Mouse (Mus musculus): ENCODE results near the gene Cabp4. TPM values are rescaled to one million over a fixed set of nuclear protein-coding genes. Genes with fewer than 3 reads are reported as not detected.

The Cabp4 gene
- polyA plus RNA-seq, 1 experiment = 0.53 TPM

DNA sequence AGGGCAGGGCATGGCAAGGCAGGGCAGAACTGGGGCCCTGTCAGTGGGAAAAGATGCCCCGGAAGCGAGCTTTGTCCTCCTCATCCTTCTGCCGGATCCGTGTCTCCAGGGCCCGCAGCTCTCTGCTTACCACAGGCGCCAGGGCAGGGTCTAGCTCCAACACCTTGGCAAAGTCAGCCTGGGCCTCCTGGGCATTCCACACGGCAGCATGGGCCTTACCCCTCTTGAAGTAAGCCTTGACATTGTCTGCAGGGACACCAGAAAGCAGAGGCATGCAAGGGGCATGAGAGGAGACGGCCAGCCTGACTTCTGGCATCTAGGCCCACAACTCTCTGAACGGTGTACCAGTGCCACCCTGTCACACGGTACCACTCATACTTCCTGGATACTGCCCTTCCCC is 29.3 kb downstream of the Cabp4 start:
- H3K36me3 ChIP-seq (ENCODE audit: control insufficient read depth, insufficient read depth, low read length) = peaks cover 32% of the 10 kb centered on the region
- H3K4me1 ChIP-seq (replicated peaks; ENCODE audit: control insufficient read depth, insufficient read depth, low read length) = peaks cover 46% of the 10 kb centered on the region
- H3K27me3 ChIP-seq (ENCODE audit: control insufficient read depth, insufficient read depth, low read length) = no peaks in the 10 kb centered on the region
- H3K4me3 ChIP-seq (ENCODE audit: control insufficient read depth, insufficient read depth, low read length) = no peak overlapping the region
- no peak for DNase-seq
- peak overlapping the region; percentile 71; the same call in 1 of the 2 replicates for H3K27ac ChIP-seq (ENCODE audit: control insufficient read depth, insufficient read depth, low read length)
- TF ChIP-seq CTCF (IDR thresholded peaks at IDR 0.05; ENCODE audit: borderline replicate concordance, control insufficient read depth, extremely low read depth, insufficient read depth, low read length, poor library complexity) (no peak), POLR2A (IDR thresholded peaks at IDR 0.05; ENCODE audit: control insufficient read depth, extremely low read depth, insufficient read depth, low read length, poor library complexity) (no peak)
- WGBS = 89% methylated on average over 10 of the region's 10 CpGs

- Histone ChIP-seq H3K27me3 (ENCODE audit: control insufficient read depth, insufficient read depth, low read length) (no peaks in the 10 kb centered on the region), H3K36me3 (ENCODE audit: control insufficient read depth, insufficient read depth, low read length) (peaks cover 32% of the 10 kb centered on the region), H3K4me1 (replicated peaks; ENCODE audit: control insufficient read depth, insufficient read depth, low read length) (peaks cover 40% of the 10 kb centered on the region), H3K4me3 (ENCODE audit: control insufficient read depth, insufficient read depth, low read length) (0 out of 2 replicates have a peak overlapping the region, but pooled peaks have one; percentile 0), H3K27ac (ENCODE audit: control insufficient read depth, insufficient read depth, low read length) (peak overlapping the region; percentile 71)
- TF ChIP-seq POLR2A (IDR thresholded peaks at IDR 0.05; ENCODE audit: control insufficient read depth, extremely low read depth, insufficient read depth, low read length, poor library complexity) (no peak), CTCF (IDR thresholded peaks at IDR 0.05; ENCODE audit: borderline replicate concordance, control insufficient read depth, extremely low read depth, insufficient read depth, low read length, poor library complexity) (0 out of 2 replicates have a peak, but pooled peaks have one; percentile 27)
- 3% methylated on average over 5 of the region's 5 CpGs for WGBS
- peak; percentile 35 for DNase-seq
Measured at GRCm38 (mm10) chr19:4113806-4114230, 30.0 kb downstream of the Cabp4 start.

GRCm38 (mm10) chr19:4113186-4113805 is 30.5 kb downstream of the Cabp4 start:
- H3K4me3 ChIP-seq (ENCODE audit: control insufficient read depth, insufficient read depth, low read length) = 0 out of 2 replicates have a peak overlapping the region, but pooled peaks have one; percentile 0
- DNase-seq = no peak
- peaks cover 32% of the 10 kb centered on the region for H3K36me3 ChIP-seq (ENCODE audit: control insufficient read depth, insufficient read depth, low read length)
- WGBS = 25% methylated on average over 13 of the region's 13 CpGs
- H3K4me1 ChIP-seq (replicated peaks; ENCODE audit: control insufficient read depth, insufficient read depth, low read length) = peaks cover 38% of the 10 kb centered on the region
- H3K27me3 ChIP-seq (ENCODE audit: control insufficient read depth, insufficient read depth, low read length) = no peaks in the 10 kb centered on the region
- H3K27ac ChIP-seq (ENCODE audit: control insufficient read depth, insufficient read depth, low read length) = peak overlapping the region; percentile 71
- TF ChIP-seq CTCF (IDR thresholded peaks at IDR 0.05; ENCODE audit: borderline replicate concordance, control insufficient read depth, extremely low read depth, insufficient read depth, low read length, poor library complexity) (no peak), POLR2A (IDR thresholded peaks at IDR 0.05; ENCODE audit: control insufficient read depth, extremely low read depth, insufficient read depth, low read length, poor library complexity) (no peak)

DNA sequence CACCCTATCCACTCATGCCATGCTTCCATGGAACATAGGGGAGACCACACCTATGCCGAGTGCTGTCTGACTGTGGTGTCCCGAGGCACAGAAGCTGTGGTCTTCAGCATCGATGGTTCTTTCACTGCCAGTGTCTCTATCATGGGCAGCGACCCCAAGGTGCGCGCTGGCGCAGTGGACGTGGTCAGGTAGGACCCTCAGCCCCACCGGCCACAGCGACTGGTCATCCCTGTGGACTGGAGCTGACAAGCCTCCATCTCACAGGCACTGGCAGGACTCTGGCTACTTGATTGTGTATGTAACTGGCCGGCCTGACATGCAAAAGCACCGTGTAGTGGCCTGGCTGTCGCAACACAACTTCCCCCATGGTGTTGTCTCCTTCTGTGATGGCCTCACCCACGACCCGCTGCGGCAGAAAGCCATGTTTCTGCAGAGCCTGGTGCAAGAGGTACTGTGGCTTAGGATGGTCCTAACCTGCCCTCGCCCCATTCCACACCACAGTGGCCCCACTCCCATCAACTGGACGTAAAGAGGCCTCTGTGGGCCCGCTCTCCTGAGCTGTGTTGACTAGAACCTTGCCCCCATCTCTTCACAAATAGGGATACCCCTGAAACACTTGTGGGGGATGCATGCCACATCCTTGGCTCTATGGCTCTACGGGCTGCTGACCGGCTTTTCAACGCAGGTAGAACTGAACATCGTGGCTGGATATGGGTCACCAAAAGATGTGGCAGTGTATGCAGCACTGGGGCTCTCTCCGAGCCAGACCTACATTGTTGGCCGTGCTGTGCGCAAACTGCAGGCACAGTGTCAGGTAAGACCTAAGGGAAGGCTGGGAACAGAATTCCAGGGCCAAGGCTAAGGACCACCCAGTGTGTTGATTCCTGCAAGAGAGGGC is 31.5 kb downstream of the Cabp4 start:
- DNase-seq = no peak
- no peaks in the 10 kb centered on the region for H3K27me3 ChIP-seq (ENCODE audit: control insufficient read depth, insufficient read depth, low read length)
- peaks cover 33% of the 10 kb centered on the region for H3K4me1 ChIP-seq (replicated peaks; ENCODE audit: control insufficient read depth, insufficient read depth, low read length)
- no peak for TF ChIP-seq CTCF (IDR thresholded peaks at IDR 0.05; ENCODE audit: borderline replicate concordance, control insufficient read depth, extremely low read depth, insufficient read depth, low read length, poor library complexity)
- no peak for TF ChIP-seq POLR2A (IDR thresholded peaks at IDR 0.05; ENCODE audit: control insufficient read depth, extremely low read depth, insufficient read depth, low read length, poor library complexity)
- peaks cover 30% of the 10 kb centered on the region for H3K36me3 ChIP-seq (ENCODE audit: control insufficient read depth, insufficient read depth, low read length)
- no peak overlapping the region for H3K4me3 ChIP-seq (ENCODE audit: control insufficient read depth, insufficient read depth, low read length)
- 98% methylated on average over 26 of the region's 26 CpGs for WGBS
- H3K27ac ChIP-seq (ENCODE audit: control insufficient read depth, insufficient read depth, low read length) = no peak overlapping the region

DNA sequence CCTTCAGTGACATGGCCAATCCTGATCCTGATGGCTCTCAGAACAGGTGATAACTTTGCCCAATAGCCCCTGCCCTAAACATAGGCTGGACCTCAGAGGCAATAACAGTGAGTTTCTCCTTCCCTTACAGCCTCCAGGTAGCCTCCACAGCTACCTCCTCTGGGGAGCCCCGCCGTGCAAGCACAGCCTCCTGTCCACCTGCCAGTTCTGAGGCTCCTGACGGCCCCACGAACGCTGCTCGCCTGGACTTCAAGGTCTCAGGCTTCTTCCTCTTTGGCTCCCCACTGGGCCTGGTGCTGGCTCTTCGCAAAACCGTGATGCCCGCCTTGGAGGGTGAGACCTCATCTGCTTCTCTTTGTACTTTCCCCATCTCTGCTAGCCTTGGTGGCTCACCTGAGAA is 35.3 kb downstream of the Cabp4 start:
- Histone ChIP-seq H3K4me3 (ENCODE audit: control insufficient read depth, insufficient read depth, low read length) (no peak overlapping the region), H3K27me3 (ENCODE audit: control insufficient read depth, insufficient read depth, low read length) (no peaks in the 10 kb centered on the region), H3K36me3 (ENCODE audit: control insufficient read depth, insufficient read depth, low read length) (peaks cover 13% of the 10 kb centered on the region; the same call in 1 of the 2 replicates), H3K4me1 (replicated peaks; ENCODE audit: control insufficient read depth, insufficient read depth, low read length) (peaks cover 23% of the 10 kb centered on the region), H3K27ac (ENCODE audit: control insufficient read depth, insufficient read depth, low read length) (no peak overlapping the region)
- no peak for DNase-seq
- TF ChIP-seq CTCF (IDR thresholded peaks at IDR 0.05; ENCODE audit: borderline replicate concordance, control insufficient read depth, extremely low read depth, insufficient read depth, low read length, poor library complexity) (no peak), POLR2A (IDR thresholded peaks at IDR 0.05; ENCODE audit: control insufficient read depth, extremely low read depth, insufficient read depth, low read length, poor library complexity) (no peak)
- WGBS = 91% methylated on average over 9 of the region's 9 CpGs

DNA sequence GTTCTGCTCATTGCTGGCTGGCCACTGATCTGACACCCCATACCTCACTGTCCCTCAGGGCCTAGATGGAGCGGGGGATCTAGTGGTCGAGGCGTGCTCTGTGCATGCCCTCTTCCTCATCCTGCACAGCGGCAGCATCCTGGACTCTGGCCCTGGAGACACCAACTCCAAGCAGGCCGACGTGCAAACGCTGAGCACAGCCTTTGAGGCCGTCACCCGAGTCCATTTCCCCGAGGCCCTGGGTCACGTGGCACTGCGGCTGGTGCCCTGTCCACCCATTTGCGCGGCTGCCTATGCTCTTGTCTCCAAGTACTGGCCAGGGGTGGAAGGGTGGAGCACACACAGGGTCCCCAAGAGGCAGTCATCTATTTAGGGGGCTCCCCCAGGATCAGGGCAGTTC is 37.2 kb downstream of the Cabp4 start:
- H3K36me3 ChIP-seq (ENCODE audit: control insufficient read depth, insufficient read depth, low read length) = 0 out of 2 replicates have a peak, but pooled peaks cover under 1% of the 10 kb centered on the region
- TF ChIP-seq CTCF (IDR thresholded peaks at IDR 0.05; ENCODE audit: borderline replicate concordance, control insufficient read depth, extremely low read depth, insufficient read depth, low read length, poor library complexity) (no peak), POLR2A (IDR thresholded peaks at IDR 0.05; ENCODE audit: control insufficient read depth, extremely low read depth, insufficient read depth, low read length, poor library complexity) (no peak)
- H3K4me1 ChIP-seq (replicated peaks; ENCODE audit: control insufficient read depth, insufficient read depth, low read length) = peaks cover 19% of the 10 kb centered on the region
- no peak overlapping the region for H3K27ac ChIP-seq (ENCODE audit: control insufficient read depth, insufficient read depth, low read length)
- no peaks in the 10 kb centered on the region for H3K27me3 ChIP-seq (ENCODE audit: control insufficient read depth, insufficient read depth, low read length)
- H3K4me3 ChIP-seq (ENCODE audit: control insufficient read depth, insufficient read depth, low read length) = no peak overlapping the region
- 99% methylated on average over 14 of the region's 14 CpGs for WGBS
- no peak for DNase-seq
